Mouse (Mus musculus): ENCODE results near the gene Zfpm1.

Zfpm1 gene

GRCm38 (mm10) chr8:122273826-122274225, 8.1 kb upstream of the Zfpm1 start:
- in situ Hi-C loops (cut with MseI, MboI): loop anchor here (5.0 to 25.0 kb wide), 4 partner anchors 58 to 287 kb away; partner anchors contain the start of gene Trhr2 (in 1 of the 2)

GRCm38 (mm10) chr8:122274651-122275391, 7.1 kb upstream of the Zfpm1 start:
- in situ Hi-C loops (cut with MseI, MboI): loop anchor here (5.0 to 25.0 kb wide), 4 partner anchors 57 to 288 kb away; partner anchors contain the start of gene Trhr2 (in 1 of the 2)

- in situ Hi-C loops (cut with MseI, MboI): loop anchor here in 1 of 2 experiments (10.0 kb wide), 1 partner anchor 88 kb away; the partner anchor contains the start of gene Trhr2
These were observed 5.6 kb upstream of the Zfpm1 start for GRCm38 (mm10) chr8:122276308-122276707.

GRCm38 (mm10) chr8:122277204-122277995, 4.5 kb upstream of the Zfpm1 start:
- in situ Hi-C loops (cut with MseI, MboI): loop anchor here in 1 of 2 experiments (10.0 kb wide), 1 partner anchor 87 kb away; the partner anchor contains the start of gene Trhr2

GRCm38 (mm10) chr8:122280156-122280555, 1.8 kb upstream of the Zfpm1 start:
- in situ Hi-C loops (cut with MseI, MboI): loop anchor here in 1 of 2 experiments (5.0 kb wide), 1 partner anchor 42 kb away; no protein-coding TSS in a partner anchor

- in situ Hi-C loops (cut with MseI, MboI): loop anchor here in 1 of 2 experiments (5.0 kb wide), 1 partner anchor 42 kb away; no protein-coding TSS in a partner anchor
These were observed 1.2 kb upstream of the Zfpm1 start for GRCm38 (mm10) chr8:122280588-122281316.

GRCm38 (mm10) chr8:122281317-122282034, 465 bp upstream of the Zfpm1 start:
- in situ Hi-C loops (cut with MseI, MboI): loop anchor here in 1 of 2 experiments (5.0 kb wide), 1 partner anchor 41 kb away; no protein-coding TSS in a partner anchor

- in situ Hi-C loops (cut with MseI, MboI): loop anchor here in 1 of 2 experiments (5.0 kb wide), 1 partner anchor 40 kb away; no protein-coding TSS in a partner anchor
These were observed 787 bp downstream of the Zfpm1 start for GRCm38 (mm10) chr8:122282501-122283355.

GRCm38 (mm10) chr8:122283356-122284202, 1.6 kb downstream of the Zfpm1 start:
- in situ Hi-C loops (cut with MseI, MboI): loop anchor here in 1 of 2 experiments (5.0 kb wide), 1 partner anchor 39 kb away; no protein-coding TSS in a partner anchor

- in situ Hi-C loops (cut with MseI, MboI): loop anchor here in 1 of 2 experiments (5.0 kb wide), 1 partner anchor 38 kb away; no protein-coding TSS in a partner anchor
These were observed 2.3 kb downstream of the Zfpm1 start for GRCm38 (mm10) chr8:122284203-122284658.

- in situ Hi-C loops (cut with MseI, MboI): loop anchor here in 1 of 2 experiments (5.0 kb wide), 1 partner anchor 38 kb away; no protein-coding TSS in a partner anchor
These were observed 2.8 kb downstream of the Zfpm1 start for GRCm38 (mm10) chr8:122284659-122285261.

- in situ Hi-C loops (cut with MseI, MboI): no loop called here
These were observed 3.8 kb downstream of the Zfpm1 start for GRCm38 (mm10) chr8:122285727-122286126.

- in situ Hi-C loops (cut with MseI, MboI): no loop called here
These were observed 5.0 kb downstream of the Zfpm1 start for GRCm38 (mm10) chr8:122286899-122287298.

- in situ Hi-C loops (cut with MseI, MboI): no loop called here
These were observed 5.8 kb downstream of the Zfpm1 start for GRCm38 (mm10) chr8:122287742-122288141.

- in situ Hi-C loops (cut with MseI, MboI): no loop called here
These were observed 6.4 kb downstream of the Zfpm1 start for GRCm38 (mm10) chr8:122288344-122288743.

GRCm38 (mm10) chr8:122291075-122291474, 9.1 kb downstream of the Zfpm1 start:
- in situ Hi-C loops (cut with MseI, MboI): no loop called here

GRCm38 (mm10) chr8:122291549-122291948, 9.6 kb downstream of the Zfpm1 start:
- in situ Hi-C loops (cut with MseI, MboI): no loop called here

- in situ Hi-C loops (cut with MseI, MboI): no loop called here
These were observed 11.5 kb downstream of the Zfpm1 start for GRCm38 (mm10) chr8:122293484-122293883.
